Mouse (Mus musculus) bone marrow, adult 2 months (tissue): Measurements from ENCODE around the gene Ufc1. TPM values are rescaled to one million over a fixed set of nuclear protein-coding genes. Genes with fewer than 3 reads are reported as not detected.

Experiments
- H3K27ac ChIP-seq: fragments of 200-500 bp; 2 replicates; pipeline ENCODE4 v1.5.1; 2012; ENCODE audit warnings: low read depth, mild to moderate bottlenecking, control low read depth, inconsistent platforms, low read length; ENCODE audit not compliant: control insufficient read depth, poor library complexity, insufficient read depth
- H3K4me1 ChIP-seq: fragments of 200-500 bp; 2 replicates; pipeline ENCODE4 v1.6.1; 2011; ENCODE audit warnings: low read length; ENCODE audit not compliant: control insufficient read depth, insufficient read depth
- H3K4me3 ChIP-seq: fragments of 200-500 bp; replicated peaks from 2 replicates; pipeline ENCODE3; 2011; ENCODE audit warnings: mild to moderate bottlenecking, low read depth, low read length, control low read depth; ENCODE audit not compliant: control insufficient read depth
- CTCF ChIP-seq: fragments of 200-500 bp; IDR thresholded peaks from 2 replicates; pipeline ENCODE4 v1.5.1; 2011; ENCODE audit warnings: low read length, control low read depth; ENCODE audit not compliant: control insufficient read depth, insufficient read depth
- POLR2A ChIP-seq: fragments of 200-500 bp; IDR thresholded peaks from 2 replicates; pipeline ENCODE4 v1.6.1; 2011; ENCODE audit warnings: low read depth, mild to moderate bottlenecking, control low read depth, low read length, borderline replicate concordance; ENCODE audit not compliant: control insufficient read depth
- WGBS: fragments of 180-500 bp; shearing (Covaris S2); methylation state at CpG from one replicate; pipeline ENCODE4 v1.1.7; 2018; 5-methylcytosine and 5-hydroxymethylcytosine counted together
- polyA plus RNA-seq: library from polyadenylated mRNA; stranded (reverse); fragments of >200 nt; gene quantifications from 2 replicates; pipeline ENCODE4 v1.2.4, GENCODE M21; 2011; ENCODE audit warnings: low replicate concordance; ENCODE audit not compliant: missing spikeins, insufficient read depth, insufficient read length

Gene Ufc1
- polyA plus RNA-seq, 1 experiment: 84.2 TPM

DNA sequence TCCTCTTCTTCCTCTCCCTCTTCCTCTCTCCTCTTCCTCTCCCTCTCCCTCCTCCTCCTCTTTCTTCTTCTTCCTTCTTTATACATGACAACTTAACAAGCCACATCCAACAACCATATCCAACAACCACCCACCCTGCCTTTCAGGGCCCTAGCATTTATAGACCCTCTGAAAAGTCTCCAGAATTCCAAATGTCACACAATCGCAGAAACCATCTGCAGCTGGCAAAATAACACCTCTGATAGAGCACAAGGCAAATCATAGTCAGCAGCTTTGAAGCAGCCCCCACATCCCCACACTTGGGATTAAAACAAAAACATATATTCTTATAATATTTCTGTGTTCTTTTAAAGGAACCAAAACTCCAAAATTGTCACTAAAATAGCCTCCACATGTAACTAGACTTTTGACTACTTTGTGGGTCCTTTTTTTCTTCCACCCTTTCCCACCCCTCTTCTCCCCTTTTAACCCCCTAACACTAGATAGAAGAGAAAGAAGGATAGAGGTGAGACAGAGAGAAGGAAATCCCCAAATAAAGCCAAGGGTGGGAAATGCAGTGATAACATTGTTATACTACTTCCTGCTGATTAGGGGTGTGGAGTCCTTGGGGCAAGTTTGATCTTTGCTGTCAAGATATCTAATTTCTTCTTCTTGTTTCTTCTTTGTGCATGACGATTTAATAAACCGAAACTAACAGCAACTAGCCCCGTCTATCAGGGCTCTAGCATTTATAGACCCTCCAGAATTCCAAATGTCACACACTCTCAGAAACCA is 28.7 kb downstream of the Ufc1 start:
- no peak overlapping the region for H3K4me3 ChIP-seq
- WGBS: 42% methylated on average over 4 of the region's 4 CpGs
- no peak for TF ChIP-seq POLR2A
- no peak for TF ChIP-seq CTCF

DNA sequence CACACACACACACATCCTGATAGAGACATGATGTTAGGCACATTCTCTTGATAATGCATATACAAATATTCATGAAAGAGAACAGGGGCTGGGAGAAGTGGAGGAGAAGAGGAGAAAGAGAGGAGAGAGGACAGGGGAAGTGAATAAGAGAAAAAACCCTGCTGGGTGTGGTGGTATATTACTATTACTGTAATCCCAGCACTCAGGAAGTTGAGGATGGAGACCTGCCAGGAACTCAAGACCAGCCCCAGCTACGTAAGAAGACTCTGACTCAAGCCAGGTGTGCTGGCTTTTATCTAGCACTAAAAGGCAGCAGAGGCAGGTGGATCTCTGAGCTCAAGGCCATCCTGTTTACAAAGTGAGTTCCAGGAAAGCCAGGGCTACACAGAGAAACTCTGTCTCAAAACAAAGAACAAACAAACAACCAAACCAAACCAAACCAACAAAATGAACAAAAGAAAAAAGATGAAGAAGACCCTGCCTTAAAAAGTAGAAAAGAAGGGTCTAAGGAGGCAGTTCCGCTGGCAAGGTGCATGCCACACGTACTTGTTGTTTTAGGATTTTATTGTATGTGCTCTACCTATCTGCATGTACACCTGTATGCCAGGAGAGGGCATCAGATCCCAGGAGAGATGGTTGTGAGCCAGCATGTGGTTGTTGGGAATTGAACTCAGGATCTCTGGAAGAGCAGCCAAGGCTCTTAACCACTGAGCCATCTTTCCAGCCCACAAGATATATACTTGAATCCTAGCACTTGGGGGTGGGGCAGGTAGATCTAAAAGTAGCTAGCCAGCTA is 31.0 kb downstream of the Ufc1 start:
- TF ChIP-seq POLR2A (no peak), CTCF (peak; percentile 32; the same call in 1 of the 2 replicates)
- 54% methylated on average over 3 of the region's 3 CpGs for WGBS
- no peaks in the 10 kb centered on the region; the same call in 1 of the 2 replicates for H3K4me1 ChIP-seq
- H3K27ac ChIP-seq: no peak overlapping the region
- H3K4me3 ChIP-seq: no peak overlapping the region

More for the DNA sequence above, 28.7 kb downstream of the Ufc1 start:
- H3K27ac ChIP-seq: no peak overlapping the region
- no peaks in the 10 kb centered on the region for H3K4me1 ChIP-seq

DNA sequence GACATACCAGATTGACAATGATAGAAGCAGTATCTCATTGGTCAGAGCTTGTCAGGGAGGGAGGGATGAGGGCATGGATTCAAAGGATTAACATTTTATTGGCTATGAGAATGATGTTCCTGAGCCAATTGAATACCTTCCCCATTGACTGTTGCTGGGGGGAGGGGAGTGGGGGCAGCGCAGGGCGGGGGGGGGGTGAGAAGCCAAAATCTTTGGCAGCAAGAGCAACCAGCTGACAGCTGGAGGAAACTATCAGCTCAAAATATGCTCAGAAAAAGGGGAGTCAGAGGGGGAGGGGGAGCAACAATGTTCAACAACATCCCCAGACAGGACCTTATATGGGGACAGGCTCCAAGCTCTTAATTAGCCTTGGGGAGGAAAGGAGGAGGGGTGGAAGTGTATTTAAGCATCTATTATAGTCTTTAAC is 31.6 kb downstream of the Ufc1 start:
- no peak overlapping the region for H3K27ac ChIP-seq
- TF ChIP-seq CTCF: no peak
- no peak for TF ChIP-seq POLR2A
- H3K4me3 ChIP-seq: no peak overlapping the region
- WGBS: 5% methylated on average over 2 of the region's 2 CpGs
- no peaks in the 10 kb centered on the region; the same call in 1 of the 2 replicates for H3K4me1 ChIP-seq

DNA sequence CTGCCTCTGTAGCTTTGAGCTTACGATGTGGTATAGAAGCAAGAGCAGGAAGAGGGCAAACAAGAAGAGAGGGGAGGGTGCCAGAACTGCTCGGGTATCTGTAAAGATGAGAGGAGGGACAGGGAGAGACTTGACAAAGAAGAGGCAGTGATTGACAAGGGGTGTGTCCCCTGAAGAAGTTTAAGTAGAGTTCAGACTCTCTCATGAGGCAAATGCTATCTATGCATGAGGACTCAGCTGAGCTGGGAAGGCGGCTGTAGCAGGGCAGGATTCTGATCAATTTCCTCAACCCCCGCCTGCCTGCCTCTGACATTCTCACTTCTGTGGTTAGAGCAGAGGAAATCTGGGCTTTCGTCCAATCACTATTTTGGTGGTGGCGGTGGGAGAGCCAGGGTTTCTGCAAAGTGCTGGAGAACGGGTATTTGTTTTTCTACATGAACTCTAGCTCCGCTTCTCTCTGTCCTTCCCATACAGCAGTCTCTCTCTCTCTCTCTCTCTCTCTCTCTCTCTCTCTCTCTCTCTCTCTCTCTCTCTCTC is 32.2 kb downstream of the Ufc1 start:
- TF ChIP-seq CTCF (no peak), POLR2A (no peak)
- H3K4me3 ChIP-seq: no peak overlapping the region
- WGBS: under 1% methylated on average over 8 of the region's 8 CpGs
- no peak overlapping the region for H3K27ac ChIP-seq
- no peaks in the 10 kb centered on the region; the same call in 1 of the 2 replicates for H3K4me1 ChIP-seq

DNA sequence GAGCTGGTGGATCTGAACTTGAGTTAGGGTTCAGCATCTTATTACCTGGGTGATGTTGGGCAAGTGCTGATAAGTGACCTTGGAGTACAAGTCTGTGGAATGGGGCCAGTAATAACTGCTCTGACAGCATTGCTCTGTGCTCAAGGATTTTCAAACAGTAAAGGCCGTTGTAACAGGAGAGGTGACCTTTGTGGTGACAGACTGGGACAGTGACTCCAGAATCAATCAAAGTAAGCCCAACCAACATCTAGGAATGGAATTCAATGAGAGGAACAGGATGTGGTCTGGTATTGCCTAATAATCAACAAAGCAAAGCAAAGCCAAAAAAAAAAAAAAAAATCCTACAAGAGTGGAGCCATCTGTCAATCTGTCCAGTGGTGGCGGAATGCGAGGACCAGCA is 34.5 kb downstream of the Ufc1 start:
- 37% methylated on average over 3 of the region's 3 CpGs for WGBS
- H3K4me1 ChIP-seq: no peaks in the 10 kb centered on the region; the same call in 1 of the 2 replicates
- no peak overlapping the region for H3K27ac ChIP-seq
- H3K4me3 ChIP-seq: no peak overlapping the region
- TF ChIP-seq CTCF (no peak), POLR2A (no peak)

DNA sequence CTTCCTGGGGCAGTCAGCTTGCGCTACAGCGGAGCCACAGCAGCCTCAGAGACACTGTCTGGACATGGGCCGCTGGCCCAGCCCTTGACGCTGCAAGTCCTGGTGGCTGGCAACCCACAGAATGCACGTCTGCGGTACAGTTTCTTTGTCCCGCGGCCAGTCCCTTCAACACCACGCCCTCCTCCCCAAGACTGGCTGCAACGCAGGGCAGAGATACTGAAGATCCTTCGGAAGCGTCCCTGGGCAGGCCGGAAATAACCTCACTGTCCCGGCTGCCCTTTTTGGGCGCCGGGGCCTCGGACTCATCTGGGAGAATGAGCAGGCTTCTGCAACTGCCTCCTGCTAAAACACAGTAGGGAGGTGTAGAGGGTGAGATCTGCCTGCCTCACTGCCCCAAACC is 35.9 kb downstream of the Ufc1 start:
- H3K4me3 ChIP-seq: no peak overlapping the region
- no peak overlapping the region for H3K27ac ChIP-seq
- 71% methylated on average over 17 of the region's 17 CpGs for WGBS
- TF ChIP-seq CTCF (no peak), POLR2A (no peak)
- H3K4me1 ChIP-seq: no peaks in the 10 kb centered on the region; the same call in 1 of the 2 replicates

DNA sequence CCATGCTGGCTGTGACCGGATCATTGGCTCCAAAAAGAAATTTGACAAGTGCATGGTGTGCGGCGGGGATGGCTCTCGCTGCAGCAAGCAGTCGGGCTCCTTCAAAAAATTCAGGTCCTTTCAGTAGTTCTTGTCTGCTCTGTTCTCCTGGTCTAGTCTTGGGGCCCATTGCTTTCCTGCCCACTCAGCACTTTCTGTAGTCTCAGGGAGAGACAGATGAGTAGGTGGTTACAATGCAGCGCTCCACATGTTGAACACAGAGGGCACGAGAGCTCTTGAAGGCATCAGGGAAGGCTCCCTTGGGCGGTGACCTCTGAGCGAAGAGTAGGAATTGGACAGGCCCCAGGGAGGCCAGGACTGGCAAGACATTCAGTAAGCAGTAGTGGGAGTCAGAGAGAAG is 37.0 kb downstream of the Ufc1 start:
- TF ChIP-seq POLR2A: no peak
- no peak for TF ChIP-seq CTCF
- WGBS: 76% methylated on average over 9 of the region's 9 CpGs
- H3K4me1 ChIP-seq: no peaks in the 10 kb centered on the region; the same call in 1 of the 2 replicates
- H3K4me3 ChIP-seq: no peak overlapping the region
- no peak overlapping the region for H3K27ac ChIP-seq
